Mouse (Mus musculus) T-helper 1 cell (primary cell): ENCODE measurements at regions not wholly inside any gene's neighbourhood (a gene's known extent, or its start where the extent isn't known, plus 50 kb on each side); places are given as distances from the start of the nearest gene placed in this dataset.

Experiments used
- in situ Hi-C: fragments of 300-600 bp; cut with MboI, MseI; formaldehyde crosslinking; loops from one replicate; pipeline ENCODE4 v1.15.1; 2025; ENCODE audit warnings: high pct_unique_total_duplicates

- in situ Hi-C loops: no loop called here
These were observed 110.7 kb upstream of the Tgfbr2 start for GRCm38 (mm10) chr9:116285691-116286431.

DNA sequence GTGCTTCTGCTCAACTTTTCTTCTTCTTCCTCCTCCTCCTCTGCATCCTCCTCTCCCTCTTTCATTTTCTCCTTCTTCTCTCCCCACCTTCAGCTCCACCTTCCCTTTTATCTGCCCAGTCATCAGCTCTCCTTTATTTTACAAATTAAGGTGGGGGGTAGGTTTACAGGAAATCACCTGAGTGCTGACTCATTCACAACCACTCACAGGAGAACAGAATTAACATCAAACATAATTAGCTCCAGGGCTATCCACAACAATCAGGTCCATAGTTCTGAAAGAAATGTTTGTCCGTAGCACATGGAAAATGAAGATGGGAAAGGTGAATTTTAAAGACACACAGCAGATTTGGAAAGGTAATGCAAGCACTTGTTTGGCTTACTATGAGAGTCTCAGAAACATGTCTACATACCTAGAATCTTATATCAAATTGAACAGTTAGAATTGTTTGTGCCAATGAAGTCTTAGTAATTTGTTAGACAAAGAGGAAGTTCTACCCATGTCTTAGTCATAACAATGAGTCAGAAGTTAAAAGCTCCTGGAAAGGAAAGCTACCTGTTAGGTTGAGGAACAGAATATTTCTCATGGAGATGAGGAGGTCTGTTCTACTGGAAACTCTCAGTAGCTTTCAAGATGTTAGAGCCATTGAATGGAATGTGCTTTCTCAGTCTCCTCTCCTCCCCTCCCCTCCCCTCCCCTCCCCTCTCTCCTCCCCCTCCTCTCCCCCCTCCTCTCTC, 108.8 kb upstream of the Tgfbr2 start:
- in situ Hi-C loops: no loop called here

DNA sequence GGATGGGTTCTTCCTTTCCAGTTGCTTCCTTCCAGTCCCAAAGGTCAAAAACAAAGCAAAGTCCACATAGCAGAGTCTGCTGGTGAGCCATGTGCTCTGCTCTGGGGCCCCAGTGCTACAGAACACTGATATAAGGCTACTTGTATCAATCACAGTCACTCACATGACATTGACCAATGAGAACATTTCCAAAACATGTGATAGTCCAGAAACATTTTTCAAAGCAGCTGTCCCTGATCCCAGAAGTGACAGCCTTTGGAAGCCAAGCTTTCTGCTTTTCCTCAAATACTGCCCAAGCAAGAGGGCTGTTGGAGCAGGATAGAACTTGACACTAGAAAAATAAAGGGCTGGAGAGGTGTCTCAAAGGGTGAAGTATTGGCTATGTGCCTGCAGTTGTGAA, 106.5 kb upstream of the Tgfbr2 start:
- in situ Hi-C loops: no loop called here

DNA sequence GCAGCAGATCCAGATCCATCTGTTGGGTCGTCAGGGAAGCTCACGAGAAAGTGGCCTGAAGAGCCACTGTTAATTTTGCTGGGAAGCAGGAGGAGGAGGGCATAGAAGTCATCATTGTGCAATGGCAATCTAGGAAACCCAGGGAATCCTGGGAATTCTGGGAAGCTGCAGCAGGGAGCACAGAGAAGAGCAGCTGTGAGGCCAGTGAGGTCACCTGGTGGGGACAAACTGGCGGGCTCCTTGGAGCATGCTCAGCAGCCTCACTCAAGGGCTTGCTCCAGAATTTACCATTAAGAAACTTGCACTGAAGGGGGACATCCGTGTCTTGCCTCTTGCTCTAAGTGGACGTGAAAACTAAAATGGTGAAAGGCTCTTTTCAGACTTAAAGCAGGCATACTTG, 105.0 kb upstream of the Tgfbr2 start:
- in situ Hi-C loops: no loop called here

DNA sequence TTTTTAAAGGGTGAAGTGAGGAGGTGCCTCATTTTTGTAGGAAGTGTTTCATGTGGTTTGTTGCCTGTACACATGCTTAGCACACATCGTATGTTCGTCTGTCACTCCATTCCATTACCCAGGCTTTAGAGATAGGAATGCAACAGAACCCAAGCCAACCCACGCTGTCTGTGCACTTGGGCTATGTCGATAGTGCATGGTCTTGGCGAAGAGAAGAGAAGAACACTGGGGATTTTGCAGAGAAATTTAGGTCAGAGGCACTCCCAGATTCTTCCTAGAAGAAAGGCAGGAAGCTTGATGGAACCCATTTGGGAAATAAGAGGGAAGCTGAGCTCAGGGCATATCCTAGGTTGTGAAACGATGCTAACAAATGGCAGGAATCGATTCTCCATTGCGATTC, 103.7 kb upstream of the Tgfbr2 start:
- in situ Hi-C loops: no loop called here

DNA sequence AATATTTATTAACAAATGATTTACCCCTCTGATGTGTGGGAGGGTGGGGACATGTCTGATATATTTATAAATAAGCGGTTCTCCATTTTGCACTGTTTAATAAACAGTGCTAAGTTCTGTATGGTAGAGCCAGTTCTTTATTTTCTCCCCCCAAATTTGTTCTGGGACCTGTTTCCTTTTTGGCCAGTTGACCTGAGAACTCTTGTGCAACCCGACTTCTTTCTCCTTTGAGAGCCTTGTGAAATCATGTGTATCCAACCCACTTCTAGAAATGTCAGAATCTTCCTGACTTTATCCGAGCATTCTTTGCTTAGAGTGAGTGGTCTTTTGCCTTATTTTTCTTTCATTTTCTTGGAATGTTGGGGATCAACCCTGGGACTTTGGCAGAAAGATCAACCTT, 102.6 kb upstream of the Tgfbr2 start:
- in situ Hi-C loops: no loop called here

DNA sequence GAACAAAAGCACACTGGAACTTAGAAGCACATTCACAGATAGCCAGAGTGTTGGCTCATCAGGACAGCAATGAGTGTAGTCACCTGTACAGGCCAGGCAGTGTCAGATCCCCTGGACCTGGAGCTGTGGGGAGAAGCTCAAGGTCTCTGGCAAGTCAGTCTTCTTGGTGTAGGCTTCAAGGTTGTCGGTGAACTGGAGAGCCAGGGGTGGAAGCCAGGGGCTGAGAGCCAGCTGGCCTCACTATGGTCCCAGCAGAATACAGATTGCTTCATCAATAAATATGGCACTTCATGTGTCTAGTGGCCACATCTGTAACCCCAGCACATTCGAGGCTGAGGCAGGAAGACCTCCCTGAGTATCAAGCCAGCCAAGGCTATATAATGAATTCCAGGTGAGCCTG, 101.0 kb upstream of the Tgfbr2 start:
- in situ Hi-C loops: no loop called here

DNA sequence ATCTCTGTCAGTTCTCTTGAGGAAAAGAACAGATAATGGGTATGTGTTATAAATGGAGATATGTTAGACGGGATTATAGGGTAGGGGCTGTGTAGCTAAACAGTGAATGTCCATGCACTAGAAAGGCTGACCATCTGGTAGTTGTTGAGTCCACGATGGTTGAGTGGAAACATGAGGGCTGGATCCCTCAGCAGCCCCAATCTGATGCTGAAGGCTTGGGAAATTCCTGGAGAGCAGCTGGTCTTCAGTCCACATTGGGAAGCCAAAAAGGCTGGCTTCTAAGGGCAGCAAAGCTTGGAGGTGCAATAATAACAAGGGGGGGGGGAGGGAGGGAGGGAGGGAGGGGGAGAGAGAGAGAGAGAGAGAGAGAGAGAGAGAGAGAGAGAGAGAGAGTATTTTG, 97.3 kb upstream of the Tgfbr2 start:
- in situ Hi-C loops: no loop called here

DNA sequence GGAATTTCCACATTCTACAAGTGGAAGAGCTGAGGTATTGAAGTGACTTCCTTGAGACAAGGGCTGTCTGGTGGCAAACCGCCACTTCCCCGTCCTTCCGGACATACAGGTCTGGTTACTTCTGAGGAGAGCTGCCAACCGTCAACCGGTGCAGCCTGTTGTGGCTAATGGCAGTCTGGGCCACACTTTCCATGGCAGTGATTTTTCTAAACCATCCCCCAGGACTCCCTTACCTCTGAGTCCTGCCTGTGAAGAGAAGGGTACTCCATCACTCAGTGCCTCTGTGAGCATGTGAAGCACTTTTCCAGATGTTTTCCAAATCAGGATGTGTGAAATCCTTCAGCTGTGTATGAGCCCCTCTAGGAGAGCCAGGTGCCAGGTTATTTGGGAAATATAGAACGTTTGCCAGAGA, 95.3 kb upstream of the Tgfbr2 start:
- in situ Hi-C loops: no loop called here

GRCm38 (mm10) chr9:116267411-116267810, 92.3 kb upstream of the Tgfbr2 start:
- in situ Hi-C loops: no loop called here

GRCm38 (mm10) chr9:116263833-116264232, 88.7 kb upstream of the Tgfbr2 start:
- in situ Hi-C loops: no loop called here

GRCm38 (mm10) chr9:116259569-116259968, 84.4 kb upstream of the Tgfbr2 start:
- in situ Hi-C loops: loop anchor here (10.0 kb wide), 1 partner anchor 1505 kb away; no protein-coding TSS in a partner anchor

DNA sequence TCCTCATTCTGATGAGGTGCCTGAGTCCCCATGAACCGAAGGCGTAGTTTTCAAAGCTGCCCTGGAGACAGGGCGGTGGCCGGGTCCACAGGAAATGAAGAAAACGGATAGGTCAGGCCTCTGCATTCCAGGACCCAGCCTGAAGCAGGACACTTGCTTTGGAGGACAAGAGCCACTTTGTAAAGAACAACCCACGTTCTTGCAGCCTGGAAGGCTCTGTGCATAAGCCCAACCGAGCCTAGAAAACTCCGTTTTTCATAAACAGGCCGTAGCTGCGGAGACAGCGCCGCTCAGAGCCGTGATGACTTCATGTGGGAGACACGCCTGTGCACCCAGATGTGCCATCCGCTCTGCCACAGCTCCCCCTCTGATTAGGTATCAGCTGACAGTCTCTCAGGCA, 78.4 kb upstream of the Tgfbr2 start:
- in situ Hi-C loops: loop anchor here (10.0 kb wide), 1 partner anchor 1511 kb away; no protein-coding TSS in a partner anchor

DNA sequence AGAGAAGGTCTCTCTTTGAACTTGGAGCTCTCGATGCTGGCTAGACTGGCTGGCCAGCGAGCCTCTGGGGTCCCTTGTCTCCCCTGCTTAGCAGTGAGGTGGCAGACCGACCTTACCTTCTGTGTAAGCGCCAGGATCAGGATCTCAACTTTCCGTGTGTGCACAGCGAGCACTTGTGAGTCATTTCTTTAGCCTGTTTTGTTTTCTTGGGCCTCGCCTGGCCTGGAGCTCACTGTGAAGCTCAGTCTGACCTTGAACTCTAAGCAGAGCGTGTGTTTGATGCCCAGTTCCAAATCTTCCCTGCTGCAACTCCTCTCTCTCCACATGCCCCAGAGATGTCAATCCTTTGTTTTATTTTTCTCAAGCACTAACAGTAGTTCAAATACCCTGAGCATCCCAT, 77.6 kb upstream of the Tgfbr2 start:
- in situ Hi-C loops: loop anchor here (10.0 kb wide), 1 partner anchor 1512 kb away; no protein-coding TSS in a partner anchor

GRCm38 (mm10) chr9:116249791-116250190, 74.6 kb upstream of the Tgfbr2 start:
- in situ Hi-C loops: loop anchor here (10.0 kb wide), 1 partner anchor 1515 kb away; no protein-coding TSS in a partner anchor

GRCm38 (mm10) chr9:116245136-116245535, 70.0 kb upstream of the Tgfbr2 start:
- in situ Hi-C loops: no loop called here

- in situ Hi-C loops: loop anchor here (5.0 kb wide), 1 partner anchor 67 kb away; the partner anchor contains the start of gene Tgfbr2
These were observed 69.4 kb upstream of the Tgfbr2 start for GRCm38 (mm10) chr9:116244619-116244899.

DNA sequence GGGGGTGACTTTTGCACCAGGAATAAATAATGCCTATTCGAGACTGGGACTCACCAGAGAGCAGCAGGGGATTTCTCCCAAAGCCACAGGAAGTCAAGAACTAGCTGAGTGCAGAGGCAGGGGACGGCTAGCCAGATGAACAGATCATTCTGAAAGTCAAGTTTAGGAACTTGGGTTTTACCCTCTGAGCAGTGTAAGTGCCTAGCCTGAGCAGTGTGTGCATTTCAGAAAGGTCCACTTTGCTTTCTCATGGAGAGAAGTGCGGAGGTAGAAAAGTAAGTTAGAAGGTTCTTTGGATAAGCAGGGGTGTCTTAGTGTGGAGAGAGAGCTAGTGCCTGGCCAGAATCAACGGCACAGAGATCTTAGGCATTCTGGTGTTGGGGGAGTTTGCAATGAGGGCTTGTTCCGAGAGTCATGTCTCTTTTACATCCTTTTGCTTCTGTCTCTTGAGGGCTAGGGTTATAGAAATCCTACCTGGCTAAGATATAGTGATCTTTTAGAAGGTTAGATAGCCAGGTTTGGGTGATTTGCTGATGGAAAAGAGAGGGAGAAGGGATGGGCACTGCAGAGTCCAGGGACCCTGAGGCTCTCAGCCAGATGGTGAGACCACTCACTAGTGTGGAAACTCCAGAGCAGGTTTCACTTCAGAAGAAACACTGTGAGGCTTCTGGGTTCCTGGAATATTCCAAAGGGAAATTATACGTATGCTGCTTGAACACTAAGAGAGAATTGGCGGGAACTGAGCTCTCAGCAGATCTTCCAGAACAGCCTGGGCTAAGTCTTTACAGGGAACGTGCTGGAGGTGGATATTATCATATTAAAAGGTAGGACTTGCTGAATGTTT, 68.8 kb upstream of the Tgfbr2 start:
- in situ Hi-C loops: loop anchor here (5.0 kb wide), 1 partner anchor 67 kb away; the partner anchor contains the start of gene Tgfbr2

DNA sequence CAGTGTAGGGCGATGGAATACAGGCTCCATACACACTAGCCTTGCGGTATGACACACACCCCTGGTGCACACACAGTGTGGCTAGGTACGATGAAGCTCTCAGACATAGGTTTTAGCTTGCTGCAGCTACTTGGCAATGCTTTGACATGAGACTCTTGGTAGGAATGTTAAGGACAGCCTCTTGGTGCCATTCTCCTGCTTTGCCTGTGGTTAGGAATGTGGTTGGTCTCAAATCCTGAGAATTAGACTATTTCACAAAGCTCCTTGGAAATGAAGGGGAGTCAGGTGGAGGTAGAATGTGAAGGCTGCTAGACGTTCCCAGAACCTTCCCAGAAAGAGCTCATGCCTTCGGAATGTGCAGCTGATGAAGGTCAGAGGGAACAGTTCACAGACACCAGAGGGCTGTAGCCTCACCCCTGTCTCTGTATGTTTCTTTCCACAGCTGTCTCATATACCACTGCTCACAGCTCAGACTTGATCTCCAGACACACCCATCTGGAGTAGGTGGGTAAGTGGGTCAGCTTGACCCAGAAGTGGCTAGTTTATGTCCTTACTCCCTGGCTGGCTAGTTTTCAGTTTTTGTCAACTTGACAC, 66.9 kb upstream of the Tgfbr2 start:
- in situ Hi-C loops: loop anchor here (5.0 kb wide), 1 partner anchor 65 kb away; the partner anchor contains the start of gene Tgfbr2

DNA sequence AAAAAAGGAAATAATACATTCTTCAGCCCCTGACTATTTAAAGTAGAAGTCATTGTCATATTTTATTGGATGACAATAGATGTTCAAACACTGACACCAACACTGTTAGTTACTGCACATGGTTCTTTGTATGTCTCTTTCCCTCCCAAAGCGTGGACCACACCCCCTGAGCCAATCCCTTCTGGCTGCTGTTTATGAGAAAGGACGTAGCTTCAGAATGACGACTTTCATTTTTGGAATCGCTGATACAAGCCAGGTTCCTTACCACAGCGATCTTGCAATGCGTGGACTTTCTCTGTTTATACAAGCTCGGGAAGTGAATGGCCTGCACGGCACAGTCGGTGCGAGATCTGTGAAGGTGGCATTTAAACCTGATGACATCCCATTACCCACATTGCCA, 66.1 kb upstream of the Tgfbr2 start:
- in situ Hi-C loops: loop anchor here (5.0 kb wide), 1 partner anchor 64 kb away; the partner anchor contains the start of gene Tgfbr2

GRCm38 (mm10) chr9:116236836-116237235, 61.7 kb upstream of the Tgfbr2 start:
- in situ Hi-C loops: no loop called here

DNA sequence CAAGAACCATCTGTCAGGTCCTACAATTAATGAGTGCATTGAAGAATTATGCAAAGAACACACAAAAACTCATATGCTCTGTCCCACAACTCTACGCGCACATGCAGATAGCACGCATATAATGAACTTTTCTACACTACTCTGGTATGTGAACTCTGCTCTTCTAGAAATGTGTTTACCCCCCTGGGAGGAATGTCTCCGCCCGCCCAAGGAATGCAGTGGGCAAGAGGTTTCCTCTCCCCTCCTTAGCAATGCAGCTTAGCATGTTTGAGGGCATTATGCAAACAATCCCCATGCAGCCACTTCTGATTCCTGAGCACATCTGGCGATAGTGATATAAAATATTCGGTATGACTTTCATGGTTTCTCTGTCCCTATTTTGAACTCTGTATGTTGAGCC, 59.0 kb upstream of the Tgfbr2 start:
- in situ Hi-C loops: no loop called here
